24 mouse cellular contexts compared by ENCODE assay signal in the genomic region with DNA sequence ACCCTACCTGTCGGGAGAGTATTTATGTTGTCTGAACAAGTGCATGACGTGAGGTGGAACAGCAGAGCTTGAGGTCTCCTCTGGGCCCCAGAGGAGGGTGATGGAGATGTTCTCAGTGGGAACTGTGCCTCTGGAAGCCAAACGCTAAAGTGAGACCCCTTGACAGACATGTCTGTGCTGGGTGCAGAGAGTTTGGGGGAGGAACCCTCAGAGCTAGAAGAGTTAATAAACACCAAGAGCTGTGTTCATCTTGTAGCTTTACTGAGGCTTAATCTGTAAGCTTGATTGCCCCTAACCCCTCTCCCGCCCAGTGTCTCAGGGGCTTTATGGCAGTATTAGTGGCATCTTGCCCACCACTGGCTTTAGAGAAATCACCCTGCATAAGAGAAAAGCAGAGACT.
DNase-seq lines count a peak whose midpoint lies in the region; ATAC-seq and TF ChIP-seq lines count a peak whose summit lies in the region.
"Had no signal": no experiment of that assay in that cellular context is flagged by ENCODE, and none has a peak within 500 bp of the region (broad histone marks: within the 10 kb centered on the region; RNA-seq: fewer than 3 reads in every experiment).

No protein-coding gene starts in this region.

- H3K4me2 ChIP-seq in midbrain, embryonic 11.5 days: no peak overlapping the region
- H3K4me2 ChIP-seq in midbrain, embryonic 14.5 days (ENCODE audit: low read length): no peak overlapping the region
- H3K4me2 ChIP-seq: embryonic facial prominence, embryonic 12.5 days; embryonic facial prominence, embryonic 15.5 days; heart, embryonic 13.5 days; hindbrain, embryonic 14.5 days had no signal

- H3K4me3 ChIP-seq in midbrain, embryonic 11.5 days (ENCODE audit: low read depth, low read length): no peak overlapping the region
- no peak overlapping the region for H3K4me3 ChIP-seq in midbrain, embryonic 14.5 days (replicated peaks; ENCODE audit: low read depth, low read length)
- H3K4me3 ChIP-seq: embryonic facial prominence, embryonic 12.5 days; embryonic facial prominence, embryonic 15.5 days; gastrocnemius, adult 2 months; heart, embryonic 13.5 days had no signal

- no peaks in the 10 kb centered on the region for H3K36me3 ChIP-seq in midbrain, embryonic 11.5 days (ENCODE audit: control insufficient read depth, insufficient read depth, low read length)
- H3K36me3 ChIP-seq in midbrain, embryonic 14.5 days (ENCODE audit: control insufficient read depth, insufficient read depth, low read length): no peaks in the 10 kb centered on the region
- H3K36me3 ChIP-seq: embryonic facial prominence, embryonic 12.5 days; embryonic facial prominence, embryonic 15.5 days; heart, embryonic 13.5 days had no signal

- TF ChIP-seq CTCF in brain, embryonic 14.5 days (IDR thresholded peaks at IDR 0.05; ENCODE audit: borderline replicate concordance, extremely low read depth, insufficient read depth, insufficient read length): no peak

- DNase-seq in heart, adult 11 months: peak; percentile 65
- DNase-seq in heart, adult 9 months (ENCODE audit: low spot score in 2 of 2): no peak
- DNase-seq in midbrain, embryonic 11.5 days (ENCODE audit: low spot score, missing footprints): peak; percentile 80
- DNase-seq in midbrain, embryonic 14.5 days: no peak
- DNase-seq in brain, embryonic 14.5 days (ENCODE audit: low read depth): peak; percentile 33
- DNase-seq: adrenal gland, adult 8-10 months; adrenal gland, postnatal 25 days; cerebellum, adult 18-20 months; cerebellum, adult 9-10 months; cerebellum, postnatal 14 days; forebrain, postnatal 0 days; gastrocnemius, adult 2 months; gastrocnemius, postnatal 14 days; heart, postnatal 14 days; heart, postnatal 4 days had no signal

- no peak overlapping the region for H3K9ac ChIP-seq in midbrain, embryonic 11.5 days (ENCODE audit: low read length)
- no peak overlapping the region for H3K9ac ChIP-seq in midbrain, embryonic 14.5 days (replicated peaks; ENCODE audit: low read length)
- H3K9ac ChIP-seq: embryonic facial prominence, embryonic 12.5 days; embryonic facial prominence, embryonic 15.5 days; forebrain, postnatal 0 days; heart, embryonic 13.5 days; hindbrain, embryonic 14.5 days had no signal

- H3K27ac ChIP-seq in midbrain, embryonic 11.5 days (ENCODE audit: low read depth, low read length): no peak overlapping the region
- H3K27ac ChIP-seq in midbrain, embryonic 14.5 days (replicated peaks; ENCODE audit: low read depth, low read length): no peak overlapping the region
- H3K27ac ChIP-seq: embryonic facial prominence, embryonic 12.5 days; embryonic facial prominence, embryonic 15.5 days; gastrocnemius, adult 2 months; heart, embryonic 13.5 days; hindbrain, embryonic 14.5 days; hindbrain, postnatal 0 days had no signal

- no peak for ATAC-seq in midbrain, embryonic 11.5 days (ENCODE audit: low FRiP score)
- no peak for ATAC-seq in midbrain, embryonic 14.5 days (ENCODE audit: low FRiP score, low TSS enrichment)
- no peak for ATAC-seq in megakaryocyte, adult 5-6 weeks (ENCODE audit: poor library complexity, severe bottlenecking)
- ATAC-seq: activated CD4-positive, CD25-positive, alpha-beta regulatory T cell, adult 4 months; forebrain, embryonic 14.5 days; forebrain, postnatal 0 days; hindbrain, postnatal 0 days; inflammation-experienced regulatory T-cells, adult 6 months had no signal

- WGBS in midbrain, embryonic 11.5 days: 76% methylated on average over 4 of the region's 4 CpGs
- 68% methylated on average over 4 of the region's 4 CpGs for WGBS in midbrain, embryonic 14.5 days

- H3K4me1 ChIP-seq in midbrain, embryonic 11.5 days (ENCODE audit: control insufficient read depth, insufficient read depth, low read length): no peaks in the 10 kb centered on the region
- no peaks in the 10 kb centered on the region for H3K4me1 ChIP-seq in midbrain, embryonic 14.5 days (ENCODE audit: control insufficient read depth, insufficient read depth, low read length)
- H3K4me1 ChIP-seq: embryonic facial prominence, embryonic 15.5 days had no signal

- no peaks in the 10 kb centered on the region for H3K27me3 ChIP-seq in midbrain, embryonic 11.5 days (ENCODE audit: control insufficient read depth, insufficient read depth, low read length)
- no peaks in the 10 kb centered on the region for H3K27me3 ChIP-seq in midbrain, embryonic 14.5 days (ENCODE audit: control insufficient read depth, insufficient read depth, low read length)
- H3K27me3 ChIP-seq: embryonic facial prominence, embryonic 12.5 days; embryonic facial prominence, embryonic 15.5 days; heart, embryonic 13.5 days had no signal

- no peaks in the 10 kb centered on the region for H3K9me3 ChIP-seq in midbrain, embryonic 11.5 days (ENCODE audit: control insufficient read depth, low read length)
- H3K9me3 ChIP-seq in midbrain, embryonic 14.5 days (ENCODE audit: control insufficient read depth, low read length): no peaks in the 10 kb centered on the region
- H3K9me3 ChIP-seq: embryonic facial prominence, embryonic 12.5 days; embryonic facial prominence, embryonic 15.5 days; heart, embryonic 13.5 days had no signal

- TF ChIP-seq POLR2A in brain, embryonic 14.5 days (IDR thresholded peaks at IDR 0.05; ENCODE audit: borderline replicate concordance, extremely low read depth, insufficient read depth, insufficient read length, poor library complexity, severe bottlenecking): no peak

Comparison
In these comparisons a context has a peak if more than half of its experiments do, and no peak if none do; other contexts are left out.
1. DNase-seq: peak in heart, adult 11 months (single experiment), midbrain, embryonic 11.5 days (single experiment) and brain, embryonic 14.5 days (single experiment); none in heart, adult 9 months (0 of 2) and midbrain, embryonic 14.5 days (single experiment).